Comparison of ENCODE assay signal across 8 mouse cellular contexts in the genomic region with DNA sequence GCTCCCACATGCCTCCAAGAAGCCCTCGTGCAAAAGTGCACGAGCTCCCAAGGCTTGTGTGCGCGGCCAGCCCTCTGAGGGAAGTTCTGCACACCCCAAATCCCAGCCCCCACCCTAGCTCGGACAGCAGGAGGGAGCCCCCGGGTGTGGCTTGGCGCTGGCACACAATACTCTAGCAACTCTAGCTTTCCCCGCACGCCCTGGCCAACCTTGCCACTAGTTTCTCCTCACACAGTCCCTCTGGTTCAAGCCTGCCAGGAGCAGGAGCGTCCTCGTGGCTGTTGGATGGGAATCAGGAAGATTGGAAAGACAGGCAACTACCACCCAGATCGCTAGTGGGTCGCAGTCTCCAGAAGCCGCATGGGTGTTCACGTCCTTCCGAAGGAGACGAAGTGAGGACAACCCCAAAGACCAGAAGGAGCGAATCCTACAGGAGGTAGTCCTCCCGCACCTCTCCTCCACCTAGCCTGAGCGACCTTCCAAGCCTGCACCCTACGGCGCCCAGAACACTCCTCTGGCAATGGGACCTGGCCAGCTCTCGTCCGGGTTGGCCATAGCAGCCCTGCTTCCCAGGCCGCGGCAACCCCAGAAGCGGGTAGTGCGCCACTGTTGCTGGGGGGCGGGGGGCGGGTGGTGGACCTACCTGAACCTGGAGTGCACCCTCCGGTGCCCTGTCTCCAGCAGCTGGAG.
DNase-seq lines count a peak whose midpoint lies in the region; ATAC-seq lines count a peak whose summit lies in the region.

No protein-coding gene starts in this region.

- H3K9ac ChIP-seq in embryonic facial prominence, embryonic 11.5 days (replicated peaks; ENCODE audit: low read length): peak overlapping the region; percentile 48
- H3K9ac ChIP-seq in kidney, embryonic 14.5 days (ENCODE audit: low read depth, low read length): peak overlapping the region; percentile 45; the same call in 1 of the 2 replicates
- peak overlapping the region; percentile 73 for H3K9ac ChIP-seq in liver, embryonic 13.5 days
- H3K9ac ChIP-seq in neural tube, embryonic 12.5 days: no peak overlapping the region

- H3K27ac ChIP-seq in embryonic facial prominence, embryonic 11.5 days (replicated peaks; ENCODE audit: low read depth, low read length): no peak overlapping the region
- no peak overlapping the region for H3K27ac ChIP-seq in heart, embryonic 10.5 days
- no peak overlapping the region for H3K27ac ChIP-seq in kidney, embryonic 14.5 days (ENCODE audit: low read depth, low read length)
- H3K27ac ChIP-seq in liver, embryonic 13.5 days: no peak overlapping the region
- no peak overlapping the region for H3K27ac ChIP-seq in neural tube, embryonic 12.5 days

- H3K36me3 ChIP-seq in embryonic facial prominence, embryonic 11.5 days (replicated peaks; ENCODE audit: control insufficient read depth, insufficient read depth, low read depth, low read length): no peaks in the 10 kb centered on the region
- H3K36me3 ChIP-seq in heart, embryonic 10.5 days: no peaks in the 10 kb centered on the region
- no peaks in the 10 kb centered on the region for H3K36me3 ChIP-seq in kidney, embryonic 14.5 days (ENCODE audit: control insufficient read depth, insufficient read depth, low read length)
- no peaks in the 10 kb centered on the region for H3K36me3 ChIP-seq in liver, embryonic 13.5 days
- no peaks in the 10 kb centered on the region for H3K36me3 ChIP-seq in neural tube, embryonic 12.5 days

- H3K4me2 ChIP-seq in embryonic facial prominence, embryonic 11.5 days (ENCODE audit: low read depth, low read length): peak overlapping the region; percentile 67
- H3K4me2 ChIP-seq in kidney, embryonic 14.5 days (replicated peaks; ENCODE audit: low read depth, low read length): peak overlapping the region; percentile 64
- H3K4me2 ChIP-seq in liver, embryonic 13.5 days: peak overlapping the region; percentile 79
- peak overlapping the region; percentile 74 for H3K4me2 ChIP-seq in neural tube, embryonic 12.5 days (replicated peaks)

- H3K27me3 ChIP-seq in embryonic facial prominence, embryonic 11.5 days (ENCODE audit: control insufficient read depth, insufficient read depth, low read length): no peaks in the 10 kb centered on the region
- H3K27me3 ChIP-seq in heart, embryonic 10.5 days (ENCODE audit: insufficient read depth, poor library complexity, severe bottlenecking): peaks cover 12% of the 10 kb centered on the region; the same call in 1 of the 2 replicates
- no peaks in the 10 kb centered on the region for H3K27me3 ChIP-seq in kidney, embryonic 14.5 days (ENCODE audit: control insufficient read depth, insufficient read depth, low read length)
- H3K27me3 ChIP-seq in liver, embryonic 13.5 days: no peaks in the 10 kb centered on the region
- no peaks in the 10 kb centered on the region for H3K27me3 ChIP-seq in neural tube, embryonic 12.5 days (replicated peaks)

- DNase-seq in 3134 (ENCODE audit: extremely low read depth, insufficient read length, low spot score): peak; percentile 75
- DNase-seq in adrenal gland, adult 18-20 months (ENCODE audit: low spot score in 2 of 2): peak; percentile 5 to 19
- peak; percentile 1 for DNase-seq in embryonic facial prominence, embryonic 11.5 days (ENCODE audit: low spot score)
- DNase-seq in heart, embryonic 10.5 days (ENCODE audit: low spot score): no peak
- DNase-seq in liver, embryonic 13.5 days: no peak
- DNase-seq in urinary bladder, adult 2 months (ENCODE audit: low spot score): peak; percentile 27

- 17% methylated on average over 28 of the region's 31 CpGs for WGBS in embryonic facial prominence, embryonic 11.5 days
- 15% methylated on average over 31 of the region's 31 CpGs for WGBS in heart, embryonic 10.5 days
- 21% methylated on average over 29 of the region's 31 CpGs for WGBS in kidney, embryonic 14.5 days
- 11% methylated on average over 27 of the region's 31 CpGs for WGBS in liver, embryonic 13.5 days (ENCODE audit: insufficient replicate concordance)
- 18% methylated on average over 31 of the region's 31 CpGs for WGBS in neural tube, embryonic 12.5 days

- no peaks in the 10 kb centered on the region for H3K4me1 ChIP-seq in embryonic facial prominence, embryonic 11.5 days (ENCODE audit: control insufficient read depth, insufficient read depth, low read length)
- no peaks in the 10 kb centered on the region for H3K4me1 ChIP-seq in heart, embryonic 10.5 days
- H3K4me1 ChIP-seq in kidney, embryonic 14.5 days (ENCODE audit: control insufficient read depth, insufficient read depth, low read length): no peaks in the 10 kb centered on the region
- H3K4me1 ChIP-seq in liver, embryonic 13.5 days (replicated peaks): no peaks in the 10 kb centered on the region
- H3K4me1 ChIP-seq in neural tube, embryonic 12.5 days: no peaks in the 10 kb centered on the region

- peak overlapping the region; percentile 38 for H3K4me3 ChIP-seq in embryonic facial prominence, embryonic 11.5 days (ENCODE audit: low read depth, low read length)
- peak overlapping the region; percentile 58 for H3K4me3 ChIP-seq in heart, embryonic 10.5 days
- H3K4me3 ChIP-seq in kidney, embryonic 14.5 days (ENCODE audit: low read length): peak overlapping the region; percentile 45
- peak overlapping the region; percentile 67 for H3K4me3 ChIP-seq in liver, embryonic 13.5 days (replicated peaks)
- H3K4me3 ChIP-seq in neural tube, embryonic 12.5 days: peak overlapping the region; percentile 42

- no peaks in the 10 kb centered on the region for H3K9me3 ChIP-seq in embryonic facial prominence, embryonic 11.5 days (replicated peaks; ENCODE audit: control insufficient read depth, low read length)
- H3K9me3 ChIP-seq in heart, embryonic 10.5 days: no peaks in the 10 kb centered on the region
- H3K9me3 ChIP-seq in kidney, embryonic 14.5 days (ENCODE audit: control insufficient read depth, low read length): no peaks in the 10 kb centered on the region
- H3K9me3 ChIP-seq in liver, embryonic 13.5 days (replicated peaks): no peaks in the 10 kb centered on the region
- no peaks in the 10 kb centered on the region for H3K9me3 ChIP-seq in neural tube, embryonic 12.5 days

- no peak; the same call in 1 of the 2 replicates for ATAC-seq in embryonic facial prominence, embryonic 11.5 days (replicated peaks; ENCODE audit: insufficient number of reproducible peaks, low FRiP score, low TSS enrichment, low read depth)
- peak; percentile 79 for ATAC-seq in kidney, embryonic 14.5 days (ENCODE audit: low FRiP score, low TSS enrichment)
- peak; percentile 72 for ATAC-seq in liver, embryonic 13.5 days (ENCODE audit: low read depth)
- ATAC-seq in neural tube, embryonic 12.5 days (ENCODE audit: low FRiP score, low read depth): peak; percentile 85

Comparison
In these comparisons a context has a peak if more than half of its experiments do, and no peak if none do; other contexts are left out.
1. DNase-seq: peak in 3134 (single experiment), adrenal gland, adult 18-20 months (2 of 2), embryonic facial prominence, embryonic 11.5 days (single experiment) and urinary bladder, adult 2 months (single experiment); none in heart, embryonic 10.5 days (single experiment) and liver, embryonic 13.5 days (single experiment).
2. Peak in every context shown above with its lines, with median percentiles within 50 percentile points of each other: H3K4me2 ChIP-seq and H3K4me3 ChIP-seq.